8 mouse cellular contexts compared by ENCODE assay signal in the genomic region with DNA sequence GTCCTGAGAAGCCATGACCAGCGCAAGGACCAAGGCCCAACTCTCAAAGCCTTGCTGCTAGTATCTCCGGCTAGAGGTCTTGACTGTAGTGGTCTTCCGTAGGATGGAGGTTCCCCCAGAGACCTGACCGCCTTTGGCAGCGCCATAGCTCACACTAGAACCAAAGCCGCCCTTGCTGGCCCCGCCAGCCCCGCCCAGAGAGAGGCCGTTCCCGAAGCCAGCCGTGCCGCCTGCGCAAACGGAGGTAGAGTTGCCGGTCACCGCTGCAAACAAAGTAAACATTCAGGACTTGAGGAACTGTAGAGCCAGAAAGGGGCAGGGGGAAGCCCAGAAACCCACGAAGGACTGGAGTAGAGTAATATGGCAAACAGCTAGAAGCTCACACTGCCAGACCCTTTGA. TPM values are rescaled to one million over a fixed set of nuclear protein-coding genes. Genes with fewer than 3 reads are reported as not detected.
DNase-seq lines count a peak whose midpoint lies in the region; ATAC-seq lines count a peak whose summit lies in the region.

No protein-coding gene starts in this region.

- H3K4me2 ChIP-seq in hindbrain, embryonic 16.5 days (ENCODE audit: low read length): peak overlapping the region; percentile 40
- peak overlapping the region; percentile 55 for H3K4me2 ChIP-seq in liver, embryonic 11.5 days
- H3K4me2 ChIP-seq in neural tube, embryonic 11.5 days (ENCODE audit: low read depth): peak overlapping the region; percentile 41

- WGBS in hindbrain, embryonic 16.5 days: 5% methylated on average over 17 of the region's 17 CpGs
- 3% methylated on average over 17 of the region's 17 CpGs for WGBS in liver, embryonic 11.5 days
- WGBS in neural tube, embryonic 11.5 days: 4% methylated on average over 17 of the region's 17 CpGs

- no peak overlapping the region for H3K4me3 ChIP-seq in hindbrain, embryonic 16.5 days (ENCODE audit: low read length)
- H3K4me3 ChIP-seq in liver, embryonic 11.5 days (ENCODE audit: low read depth, low read length): peak overlapping the region; percentile 23; the same call in 1 of the 2 replicates
- peak overlapping the region; percentile 18; the same call in 1 of the 2 replicates for H3K4me3 ChIP-seq in neural tube, embryonic 11.5 days (ENCODE audit: low read depth, low read length)

- DNase-seq in retina, embryonic 14.5 days (ENCODE audit: low spot score): peak; percentile 39
- no peak for DNase-seq in retina, postnatal 1 day
- DNase-seq in liver, embryonic 11.5 days (ENCODE audit: low spot score): no peak
- peak; percentile 43 for DNase-seq in neural tube, embryonic 11.5 days (ENCODE audit: low spot score)
- DNase-seq in thymus, adult 18-20 months: no peak
- no peak for DNase-seq in thymus, postnatal 14 days

- H3K4me1 ChIP-seq in hindbrain, embryonic 16.5 days (ENCODE audit: control insufficient read depth, insufficient read depth, low read depth, low read length): no peaks in the 10 kb centered on the region; the same call in 1 of the 2 replicates
- H3K4me1 ChIP-seq in liver, embryonic 11.5 days (replicated peaks; ENCODE audit: control insufficient read depth, insufficient read depth, low read length): peaks cover 6% of the 10 kb centered on the region; the same call in 1 of the 2 replicates
- H3K4me1 ChIP-seq in neural tube, embryonic 11.5 days (ENCODE audit: control insufficient read depth, insufficient read depth, low read length): peaks cover 8% of the 10 kb centered on the region

- H3K27ac ChIP-seq in hindbrain, embryonic 16.5 days (ENCODE audit: low read depth, low read length): no peak overlapping the region
- no peak overlapping the region for H3K27ac ChIP-seq in liver, embryonic 11.5 days (ENCODE audit: low read depth, low read length)
- H3K27ac ChIP-seq in neural tube, embryonic 11.5 days (ENCODE audit: low read depth, low read length): no peak overlapping the region

- no peaks in the 10 kb centered on the region for H3K27me3 ChIP-seq in hindbrain, embryonic 16.5 days (replicated peaks; ENCODE audit: control insufficient read depth, insufficient read depth, low read length)
- H3K27me3 ChIP-seq in liver, embryonic 11.5 days (replicated peaks; ENCODE audit: control insufficient read depth, insufficient read depth, low read length): peaks cover 24% of the 10 kb centered on the region
- peaks cover 4% of the 10 kb centered on the region; the same call in 1 of the 2 replicates for H3K27me3 ChIP-seq in neural tube, embryonic 11.5 days (ENCODE audit: control insufficient read depth, insufficient read depth, low read length)

- H3K36me3 ChIP-seq in hindbrain, embryonic 16.5 days (ENCODE audit: control insufficient read depth, insufficient read depth, low read length): no peaks in the 10 kb centered on the region
- no peaks in the 10 kb centered on the region for H3K36me3 ChIP-seq in liver, embryonic 11.5 days (ENCODE audit: control insufficient read depth, insufficient read depth, low read length)
- no peaks in the 10 kb centered on the region for H3K36me3 ChIP-seq in neural tube, embryonic 11.5 days (ENCODE audit: control insufficient read depth, insufficient read depth, low read length)

- ATAC-seq in hindbrain, embryonic 16.5 days: no peak
- no peak for ATAC-seq in liver, embryonic 11.5 days (replicated peaks; ENCODE audit: low FRiP score)
- no peak for ATAC-seq in neural tube, embryonic 11.5 days (ENCODE audit: insufficient read depth, low FRiP score, low TSS enrichment)
- ATAC-seq in activated CD4-positive, CD25-positive, alpha-beta regulatory T cell, adult 4 months: no peak

- no peaks in the 10 kb centered on the region for H3K9me3 ChIP-seq in hindbrain, embryonic 16.5 days (ENCODE audit: control insufficient read depth, low read length)
- H3K9me3 ChIP-seq in liver, embryonic 11.5 days (ENCODE audit: control insufficient read depth, low read length): no peaks in the 10 kb centered on the region
- H3K9me3 ChIP-seq in neural tube, embryonic 11.5 days (ENCODE audit: control insufficient read depth, low read length): no peaks in the 10 kb centered on the region

- no peak overlapping the region for H3K9ac ChIP-seq in hindbrain, embryonic 16.5 days (ENCODE audit: low read depth, low read length)
- no peak overlapping the region for H3K9ac ChIP-seq in liver, embryonic 11.5 days (ENCODE audit: low read depth, low read length)
- H3K9ac ChIP-seq in neural tube, embryonic 11.5 days (ENCODE audit: low read length): no peak overlapping the region

RNA-seq across cellular contexts. Expression of a gene that starts 5.1 kb away (rescaled TPM):
- polyA plus RNA-seq in hindbrain, embryonic 16.5 days (2015; fragmentation: Nextera tagmentation; extraction: Ambion mirVana): 0.09 TPM in 1 of 2 replicates, not detected in the other
- polyA plus RNA-seq in liver, embryonic 11.5 days (2014; fragmentation: Nextera tagmentation; extraction: Ambion mirVana): not detected in 2 replicates
- not detected in 2 replicates for polyA plus RNA-seq in neural tube, embryonic 11.5 days (2014; fragmentation: Nextera tagmentation; extraction: Ambion mirVana)
- not detected for polyA plus RNA-seq in activated CD4-positive, CD25-positive, alpha-beta regulatory T cell, adult 4 months (2017; shearing (Covaris generic))

RNA-seq across cellular contexts. Expression of a gene that starts 10.5 kb away (rescaled TPM):
- polyA plus RNA-seq in hindbrain, embryonic 16.5 days (2015; fragmentation: Nextera tagmentation; extraction: Ambion mirVana): 0.65 and 0.83 TPM in 2 replicates
- polyA plus RNA-seq in liver, embryonic 11.5 days (2014; fragmentation: Nextera tagmentation; extraction: Ambion mirVana): 0.08 TPM in 1 of 2 replicates, not detected in the other
- 0.21 TPM in 1 of 2 replicates, not detected in the other for polyA plus RNA-seq in neural tube, embryonic 11.5 days (2014; fragmentation: Nextera tagmentation; extraction: Ambion mirVana)
- polyA plus RNA-seq in activated CD4-positive, CD25-positive, alpha-beta regulatory T cell, adult 4 months (2017; shearing (Covaris generic)): not detected

RNA-seq across cellular contexts. Expression of a gene that starts 24.4 kb away (rescaled TPM):
- polyA plus RNA-seq in hindbrain, embryonic 16.5 days (2015; fragmentation: Nextera tagmentation; extraction: Ambion mirVana): 0.08 TPM in 1 of 2 replicates, not detected in the other
- polyA plus RNA-seq in liver, embryonic 11.5 days (2014; fragmentation: Nextera tagmentation; extraction: Ambion mirVana): not detected in 2 replicates
- not detected in 2 replicates for polyA plus RNA-seq in neural tube, embryonic 11.5 days (2014; fragmentation: Nextera tagmentation; extraction: Ambion mirVana)
- polyA plus RNA-seq in activated CD4-positive, CD25-positive, alpha-beta regulatory T cell, adult 4 months (2017; shearing (Covaris generic)): not detected

RNA-seq across cellular contexts. Expression of a gene that starts 36.9 kb away (rescaled TPM):
- not detected in 2 replicates for polyA plus RNA-seq in hindbrain, embryonic 16.5 days (2015; fragmentation: Nextera tagmentation; extraction: Ambion mirVana)
- not detected in 2 replicates for polyA plus RNA-seq in liver, embryonic 11.5 days (2014; fragmentation: Nextera tagmentation; extraction: Ambion mirVana)
- not detected in 2 replicates for polyA plus RNA-seq in neural tube, embryonic 11.5 days (2014; fragmentation: Nextera tagmentation; extraction: Ambion mirVana)
- not detected for polyA plus RNA-seq in activated CD4-positive, CD25-positive, alpha-beta regulatory T cell, adult 4 months (2017; shearing (Covaris generic))

Comparison
In these comparisons a context has a peak if more than half of its experiments do, and no peak if none do; other contexts are left out.
1. DNase-seq: peak in retina, embryonic 14.5 days (single experiment) and neural tube, embryonic 11.5 days (single experiment); none in retina, postnatal 1 day (single experiment), liver, embryonic 11.5 days (single experiment), thymus, adult 18-20 months (0 of 2) and thymus, postnatal 14 days (single experiment).
2. Peak in every context shown above with its lines, with median percentiles within 50 percentile points of each other: H3K4me2 ChIP-seq.